Mouse (Mus musculus) heart, postnatal 0 days (tissue): Measurements from ENCODE around the gene Grb2. TPM values are rescaled to one million over a fixed set of nuclear protein-coding genes. Genes with fewer than 3 reads are reported as not detected.

ENCODE experiments used
- ATAC-seq: fragments of 200-750 bp; cut with Nextera tagmentation; 2 replicates; pipeline ENCODE4 v1.8.0; 2017; ENCODE audit warnings: low read depth, moderate number of reproducible peaks, moderate library complexity; ENCODE audit not compliant: insufficient read depth
- DNase-seq: peaks from one replicate; pipeline ENCODE4 v3.0.0-alpha.2; 2016; ENCODE audit warnings: low spot score
- H3K27ac ChIP-seq: fragments of 300-500 bp; sonication (generic); 2 replicates; pipeline ENCODE4 v1.5.1; 2014; ENCODE audit warnings: low read depth, mild to moderate bottlenecking
- H3K27me3 ChIP-seq: fragments of 300-500 bp; sonication (generic); 2 replicates; pipeline ENCODE4 v1.6.1; 2014; ENCODE audit warnings: low read length, mixed read lengths; ENCODE audit not compliant: control insufficient read depth, insufficient read depth
- H3K36me3 ChIP-seq: fragments of 300-500 bp; sonication (generic); replicated peaks from 2 replicates; pipeline ENCODE4 v1.6.1; 2014; ENCODE audit warnings: low read length, mixed read lengths; ENCODE audit not compliant: control insufficient read depth, insufficient read depth
- H3K4me1 ChIP-seq: fragments of 300-500 bp; sonication (generic); 2 replicates; pipeline ENCODE4 v1.6.1; 2014; ENCODE audit warnings: antibody characterized with exemption; ENCODE audit not compliant: control insufficient read depth, insufficient read depth
- H3K4me2 ChIP-seq: fragments of 300-500 bp; sonication (generic); 2 replicates; pipeline ENCODE4 v1.6.1; 2014; ENCODE audit warnings: low read depth, mild to moderate bottlenecking, low read length, moderate library complexity
- H3K4me3 ChIP-seq: fragments of 300-500 bp; sonication (generic); 2 replicates; pipeline ENCODE4 v1.5.1; 2014; ENCODE audit warnings: low read depth, low read length
- H3K9ac ChIP-seq: fragments of 300-500 bp; sonication (generic); replicated peaks from 2 replicates; pipeline ENCODE4 v1.6.1; 2014; ENCODE audit warnings: low read depth, low read length, mixed read lengths
- H3K9me3 ChIP-seq: fragments of 300-500 bp; sonication (generic); replicated peaks from 2 replicates; pipeline ENCODE4 v1.6.1; 2016; ENCODE audit warnings: low read length; ENCODE audit not compliant: control insufficient read depth
- CTCF ChIP-seq: IDR thresholded peaks from 2 replicates; pipeline ENCODE4 v1.5.1; 2016; ENCODE audit warnings: antibody characterized with exemption, control low read depth, low read depth
- EP300 ChIP-seq: IDR thresholded peaks from 2 replicates; pipeline ENCODE4 v1.6.1; 2016; ENCODE audit warnings: antibody characterized with exemption, low read depth
- WGBS: fragments of 180-500 bp; shearing (Covaris S2); extraction: QIAGEN DNeasy Blood & Tissue Kit; methylation state at CpG from one replicate; pipeline ENCODE4 v1.1.7; 2014; 5-methylcytosine and 5-hydroxymethylcytosine counted together
- polyA plus RNA-seq: library from polyadenylated mRNA; unstranded; fragments of >200 nt; fragmentation: Nextera tagmentation; extraction: Ambion mirVana; gene quantifications from 2 replicates; pipeline ENCODE4 v1.2.1, GENCODE M21; 2015
- total RNA-seq: library from RNA; depleted of rRNA; stranded (reverse); fragments of >200 nt; gene quantifications from 2 replicates; pipeline ENCODE4 v1.2.3, GENCODE M21; 2014; ENCODE audit warnings: low replicate concordance

The Grb2 gene
- total and polyA plus RNA-seq, 2 experiments from 2014 or later, result 96.9 to 126 TPM

DNA sequence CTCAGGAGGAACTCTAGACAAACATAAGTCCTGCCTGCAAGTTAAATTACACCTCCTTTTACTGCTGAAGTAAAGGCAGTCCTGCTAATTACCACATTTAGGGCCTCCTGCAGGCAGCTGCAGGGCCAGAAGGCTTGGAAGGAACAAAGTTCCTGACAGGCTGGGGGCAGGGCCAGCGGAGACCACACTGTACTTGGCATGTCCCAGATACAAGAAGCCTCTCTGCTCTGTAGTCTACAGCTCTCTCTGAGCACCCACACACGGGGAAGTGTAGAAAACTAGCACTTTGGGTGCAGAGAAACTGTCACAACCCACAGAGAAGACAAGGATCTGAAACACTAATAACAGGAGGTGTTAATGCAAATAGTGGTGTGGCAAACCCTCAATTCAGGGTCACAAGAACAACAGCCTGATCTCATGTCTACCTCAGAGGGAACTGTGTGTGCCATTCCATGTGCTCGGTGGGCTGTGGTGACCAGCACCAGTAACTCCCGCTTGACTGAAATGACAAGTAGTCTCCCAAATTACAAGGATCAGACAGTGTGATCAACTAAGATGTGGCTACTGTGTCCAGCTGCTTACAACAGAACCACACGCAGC, 37.8 kb downstream of the Grb2 start:
- Histone ChIP-seq H3K36me3 (no peaks in the 10 kb centered on the region), H3K4me3 (no peak overlapping the region), H3K4me1 (peaks cover 39% of the 10 kb centered on the region), H3K27me3 (no peaks in the 10 kb centered on the region), H3K4me2 (no peak overlapping the region), H3K9me3 (no peaks in the 10 kb centered on the region), H3K27ac (peak overlapping the region; percentile 70), H3K9ac (no peak overlapping the region; the same call in 1 of the 2 replicates)
- ATAC-seq (no peak; the same call in 1 of the 2 replicates), DNase-seq (no peak)
- TF ChIP-seq CTCF (no peak), EP300 (no peak)
- WGBS, result 18% methylated on average over 5 of the region's 5 CpGs

DNA sequence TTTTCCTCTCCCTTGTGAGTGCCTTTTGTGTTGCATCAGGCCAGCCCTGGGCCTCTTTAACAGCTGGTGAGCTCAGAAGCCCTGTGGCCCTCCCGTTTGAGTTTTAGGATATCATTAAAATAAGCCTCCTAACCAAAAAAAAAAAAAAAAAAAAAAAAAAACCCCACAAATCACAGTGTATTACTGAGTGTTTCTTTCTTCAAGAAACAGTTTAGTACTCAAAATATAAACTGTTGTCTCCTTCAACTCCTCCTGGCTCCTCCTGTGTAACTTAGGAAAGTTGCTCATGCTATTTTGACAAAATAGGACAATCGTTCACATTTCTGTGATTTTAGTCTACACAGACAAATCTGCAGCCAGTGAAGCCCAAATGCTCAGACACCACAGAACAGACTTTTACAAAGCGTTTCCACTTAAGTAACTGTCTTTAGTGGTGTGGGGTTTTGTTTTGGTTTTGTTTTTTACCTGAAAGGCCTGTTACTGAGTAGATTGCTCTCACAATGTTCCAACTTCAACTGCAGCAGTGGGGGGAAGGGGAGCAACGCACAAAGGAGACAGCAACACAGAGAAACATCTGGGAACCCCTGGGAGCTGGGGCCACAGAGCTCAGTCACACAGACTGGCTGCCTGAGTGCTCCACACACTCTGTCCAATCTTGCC, 44.6 kb downstream of the Grb2 start:
- no peak for DNase-seq
- TF ChIP-seq EP300 (no peak), CTCF (no peak)
- H3K4me3 ChIP-seq, result no peak overlapping the region
- no peak overlapping the region for H3K4me2 ChIP-seq
- no peak overlapping the region for H3K9ac ChIP-seq
- H3K9me3 ChIP-seq, result no peaks in the 10 kb centered on the region
- H3K36me3 ChIP-seq, result no peaks in the 10 kb centered on the region
- 70% methylated on average over 4 of the region's 4 CpGs for WGBS
- H3K4me1 ChIP-seq, result no peaks in the 10 kb centered on the region
- ATAC-seq, result no peak
- peak overlapping the region; percentile 52; the same call in 1 of the 2 replicates for H3K27ac ChIP-seq
- no peaks in the 10 kb centered on the region for H3K27me3 ChIP-seq

DNA sequence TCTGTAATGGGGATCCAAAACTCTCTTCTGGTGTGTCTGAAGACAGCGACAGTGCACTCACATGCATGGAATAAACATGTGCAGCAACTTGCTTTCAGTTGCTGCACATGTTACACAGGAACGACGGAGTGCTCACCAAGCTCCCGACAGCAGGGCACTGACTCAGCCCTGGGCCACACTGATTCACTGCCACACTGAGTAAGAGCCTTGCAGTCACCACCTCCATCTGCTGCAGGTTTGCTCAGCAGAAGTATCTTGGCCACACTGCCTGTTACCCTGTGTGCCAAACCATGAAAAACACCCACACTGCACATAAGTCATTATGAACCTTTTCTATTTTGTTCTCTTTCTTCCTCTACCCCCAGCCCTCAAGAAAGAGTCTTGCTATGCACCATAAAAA, 48.0 kb downstream of the Grb2 start:
- Histone ChIP-seq H3K4me2 (no peak overlapping the region), H3K9me3 (no peaks in the 10 kb centered on the region), H3K9ac (no peak overlapping the region), H3K27ac (no peak overlapping the region), H3K27me3 (no peaks in the 10 kb centered on the region), H3K4me1 (no peaks in the 10 kb centered on the region), H3K36me3 (no peaks in the 10 kb centered on the region), H3K4me3 (no peak overlapping the region)
- ATAC-seq, result no peak
- no peak for DNase-seq
- TF ChIP-seq EP300 (no peak), CTCF (no peak)
- WGBS, result 92% methylated on average over 4 of the region's 4 CpGs

DNA sequence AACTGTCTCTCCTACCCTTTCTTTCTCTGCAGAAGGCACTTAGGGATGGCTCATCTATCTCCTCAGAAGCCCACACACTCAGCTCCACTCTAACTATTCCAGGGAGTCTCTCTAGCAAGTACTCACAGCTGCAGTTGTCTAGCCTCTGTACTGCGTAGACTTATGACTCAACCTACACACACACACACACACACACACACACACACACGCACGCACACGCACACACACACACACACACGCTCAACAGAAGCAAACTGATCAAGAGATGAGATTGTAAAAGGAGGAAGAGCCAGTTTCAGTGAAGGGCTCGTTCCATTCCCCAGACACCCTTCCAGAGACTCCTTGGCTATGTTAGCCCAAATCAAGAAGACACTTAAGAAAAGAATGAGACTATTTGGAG, 49.9 kb downstream of the Grb2 start:
- Histone ChIP-seq H3K27me3 (no peaks in the 10 kb centered on the region), H3K9ac (no peak overlapping the region), H3K4me1 (peaks cover 3% of the 10 kb centered on the region), H3K36me3 (peaks cover 10% of the 10 kb centered on the region), H3K4me2 (no peak overlapping the region), H3K4me3 (no peak overlapping the region), H3K9me3 (no peaks in the 10 kb centered on the region), H3K27ac (no peak overlapping the region)
- no peak for DNase-seq
- no peak for ATAC-seq
- TF ChIP-seq CTCF, result no peak
- no peak for TF ChIP-seq EP300
- 76% methylated on average over 6 of the region's 6 CpGs for WGBS

DNA sequence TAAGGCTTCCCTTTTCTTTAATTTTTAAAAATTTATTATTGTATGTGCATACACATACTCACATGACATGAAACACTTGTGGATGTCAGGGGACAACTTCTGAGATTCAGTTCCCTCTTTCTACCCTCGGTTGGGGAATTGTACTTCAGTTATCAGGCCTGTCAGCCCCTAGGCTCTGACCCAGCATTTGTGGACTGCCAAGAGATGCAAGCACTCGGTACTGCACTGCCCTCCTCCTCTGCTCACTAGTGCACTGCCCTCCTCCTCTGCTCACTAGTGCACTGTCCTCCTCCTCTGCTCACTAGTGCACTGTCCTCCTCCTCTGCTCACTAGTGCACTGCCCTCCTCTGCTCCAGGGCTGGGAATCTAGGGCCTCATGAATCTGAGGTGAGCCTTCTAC, 54.3 kb downstream of the Grb2 start:
- 27% methylated on average over 2 of the region's 2 CpGs for WGBS
- H3K27me3 ChIP-seq, result no peaks in the 10 kb centered on the region
- no peak overlapping the region for H3K4me2 ChIP-seq
- H3K27ac ChIP-seq, result peak overlapping the region; percentile 47; the same call in 1 of the 2 replicates
- ATAC-seq (no peak), DNase-seq (no peak)
- H3K9ac ChIP-seq, result no peak overlapping the region
- H3K4me1 ChIP-seq, result peaks cover 13% of the 10 kb centered on the region
- no peak for TF ChIP-seq CTCF
- TF ChIP-seq EP300, result no peak
- no peak overlapping the region for H3K4me3 ChIP-seq
- no peaks in the 10 kb centered on the region for H3K9me3 ChIP-seq
- H3K36me3 ChIP-seq, result peaks cover 20% of the 10 kb centered on the region
